Mouse (Mus musculus): Measurements from ENCODE around the gene Fcgbp.
"Not testable (repeated sequence)": the region's sequence is repeated elsewhere in the genome, so short reads cannot be mapped to it uniquely, and the experiment has no call there.

The Fcgbp gene

GRCm38 (mm10) chr7:28070531-28071298 is at the start of gene Fcgbp:
Fcgbp (plus strand) TSS chr7:28071236.
- no peak for DNase-seq (ENCODE audit: low spot score)

DNA sequence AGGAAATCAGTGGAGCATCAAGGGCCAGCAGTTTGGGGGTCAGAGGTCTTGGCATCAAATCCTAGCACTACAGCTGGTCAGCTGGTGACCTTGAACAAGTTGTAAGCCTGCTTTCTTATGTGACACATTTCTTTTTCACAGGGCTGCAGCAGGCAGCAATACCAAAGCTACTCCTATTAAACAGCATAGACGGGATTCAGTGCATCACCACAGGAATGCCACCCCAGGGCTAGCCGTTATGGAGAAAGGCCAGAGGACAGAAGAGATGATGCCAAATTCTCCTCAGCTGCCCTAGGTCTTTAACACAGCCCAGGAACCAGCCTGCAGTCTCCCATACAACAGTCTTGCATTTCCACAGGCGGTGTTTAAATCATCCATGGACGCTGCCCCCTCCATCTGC is 26.5 kb upstream of the Fcgbp start:
- no peak for DNase-seq (ENCODE audit: low spot score)

GRCm38 (mm10) chr7:28049476-28050409 is 21.3 kb upstream of the Fcgbp start, which contains the start of gene Psmc4:
Psmc4 (minus strand) TSS chr7:28050101.
- peak; percentile 97 for DNase-seq (ENCODE audit: low spot score)

- no peak for DNase-seq (ENCODE audit: low spot score)
Measured at GRCm38 (mm10) chr7:28050584-28050983, 20.5 kb upstream of the Fcgbp start.

DNA sequence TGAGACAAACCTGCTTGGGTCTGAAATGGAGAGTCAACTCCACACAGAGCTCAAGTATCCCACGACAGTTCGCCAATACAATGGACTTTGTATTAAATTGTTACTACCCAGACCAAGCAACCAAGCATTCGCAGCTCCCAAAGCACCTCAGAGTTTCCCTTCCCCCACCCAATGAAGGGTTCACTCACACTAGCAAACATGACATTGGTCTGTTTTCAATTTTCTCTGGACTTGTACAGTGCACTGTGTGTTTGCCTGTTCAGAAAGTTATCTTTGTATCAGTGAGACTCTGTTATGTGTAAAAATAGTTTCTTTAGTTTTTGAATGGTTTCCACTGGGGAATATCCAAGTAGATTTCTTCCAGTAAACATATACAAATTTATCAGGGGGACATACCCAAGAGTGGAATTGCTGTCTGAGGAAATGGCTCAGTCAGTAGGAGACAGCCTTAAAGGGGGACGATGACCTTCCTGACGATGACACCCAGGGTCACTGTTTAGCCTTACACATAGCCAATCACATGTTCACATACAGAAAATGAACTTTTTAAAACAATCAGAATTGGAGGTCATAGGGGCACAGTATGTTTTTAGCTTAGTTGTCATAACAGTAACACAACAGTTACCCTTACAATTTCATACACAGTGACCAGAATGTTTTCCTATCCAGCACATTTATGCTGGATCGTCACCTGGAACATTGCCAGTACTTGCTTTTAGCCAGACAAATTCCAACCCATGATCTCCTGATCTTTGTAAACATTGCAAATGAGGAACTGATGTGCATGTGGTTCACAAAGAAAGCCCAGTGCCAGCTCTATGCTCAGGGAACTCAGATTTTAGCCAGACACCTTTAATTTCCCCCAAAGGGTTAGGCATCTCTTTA is 17.7 kb upstream of the Fcgbp start:
- DNase-seq (ENCODE audit: low spot score) = peak; percentile 65

DNA sequence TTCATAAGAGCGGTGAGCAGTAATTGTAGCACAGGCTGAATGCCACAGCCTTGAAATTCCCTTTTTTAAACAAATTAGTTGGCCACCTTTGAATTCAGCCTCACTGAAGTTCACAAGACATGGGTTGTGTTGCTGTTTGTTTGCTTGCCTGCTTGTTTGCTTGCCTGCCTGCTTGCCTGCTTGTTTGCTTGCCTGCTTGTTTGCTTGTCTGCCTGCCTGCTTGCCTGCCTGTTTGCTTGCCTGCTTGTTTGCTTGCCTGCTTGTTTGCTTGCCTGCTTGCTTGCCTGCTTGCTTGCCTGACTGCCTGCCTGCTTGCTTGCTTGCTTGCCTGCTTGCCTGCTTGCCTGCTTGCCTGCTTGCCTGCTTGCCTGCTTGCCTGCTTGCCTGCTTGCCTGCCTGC is 11.1 kb upstream of the Fcgbp start:
- DNase-seq (ENCODE audit: low spot score) = no peak

- DNase-seq (ENCODE audit: low spot score) = no peak
Measured at GRCm38 (mm10) chr7:28068661-28069060, 2.4 kb upstream of the Fcgbp start.

DNA sequence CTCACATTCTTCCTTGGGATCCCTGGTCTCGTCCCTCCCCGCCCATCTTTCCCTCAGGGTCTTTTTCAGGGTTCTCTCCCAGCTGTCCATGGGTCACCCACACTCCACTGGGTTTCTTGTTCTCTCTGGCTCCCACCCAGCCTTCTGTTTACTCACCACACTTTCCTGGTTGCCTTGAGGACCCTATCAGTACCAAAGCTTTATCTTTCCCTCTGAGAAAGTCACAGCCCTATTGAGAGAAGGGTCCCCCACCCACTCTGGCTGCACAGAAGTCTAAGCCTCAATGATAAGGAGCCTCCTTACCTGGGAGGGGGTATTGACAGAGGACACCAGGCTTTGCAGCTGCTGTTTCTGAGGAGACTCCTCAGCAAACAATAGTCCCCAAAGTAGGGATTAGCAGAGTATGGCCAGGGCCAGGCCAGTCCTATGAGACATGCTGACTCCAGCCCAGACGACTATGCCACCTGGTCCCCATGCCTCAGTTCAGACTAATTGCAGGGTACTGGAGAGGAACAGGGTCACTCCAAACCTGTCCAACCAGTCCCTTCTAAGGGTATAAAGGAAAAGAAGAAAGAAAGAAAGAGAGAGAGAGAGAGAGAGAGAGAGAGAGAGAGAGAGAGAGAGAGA is 1.4 kb upstream of the Fcgbp start:
- no peak for DNase-seq (ENCODE audit: low spot score)

DNA sequence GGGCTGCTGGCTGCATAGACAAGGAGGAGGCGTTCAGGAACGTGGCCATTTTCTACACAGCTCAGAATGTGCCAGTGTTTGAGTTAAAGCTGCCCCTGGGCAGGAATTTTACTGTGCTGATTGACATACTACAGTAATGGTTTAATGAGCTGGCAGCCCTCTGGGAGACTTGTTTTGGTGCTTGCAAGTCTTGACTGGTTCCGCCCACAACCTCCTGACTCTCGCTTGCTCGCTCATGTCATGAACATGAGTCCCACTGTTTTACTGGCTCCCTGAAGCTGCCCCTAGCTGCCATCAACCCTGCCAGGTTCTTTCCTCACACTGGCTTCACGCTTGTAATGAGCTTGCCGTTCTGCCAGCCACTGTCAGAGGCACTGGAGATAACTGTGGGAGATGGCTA is 13.2 kb downstream of the Fcgbp start:
- DNase-seq (ENCODE audit: low spot score) = no peak

DNA sequence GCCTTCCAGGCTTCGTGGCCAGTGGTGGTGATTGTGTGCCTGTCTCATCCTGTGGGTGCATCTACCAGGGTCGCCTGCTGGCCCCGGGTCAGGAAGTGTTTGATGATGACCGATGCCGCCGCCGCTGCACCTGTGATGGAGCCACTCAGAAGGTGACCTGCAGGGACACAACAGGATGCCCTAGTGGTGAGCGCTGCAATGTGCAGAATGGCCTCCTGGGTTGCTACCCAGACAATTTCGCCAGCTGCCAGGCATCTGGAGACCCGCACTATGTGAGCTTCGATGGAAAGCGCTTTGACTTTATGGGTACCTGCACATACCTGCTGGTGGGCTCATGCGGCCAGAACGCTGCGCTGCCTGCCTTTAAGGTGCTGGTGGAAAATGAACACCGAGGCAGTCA is 15.2 kb downstream of the Fcgbp start:
- DNase-seq (ENCODE audit: low spot score) = no peak

DNA sequence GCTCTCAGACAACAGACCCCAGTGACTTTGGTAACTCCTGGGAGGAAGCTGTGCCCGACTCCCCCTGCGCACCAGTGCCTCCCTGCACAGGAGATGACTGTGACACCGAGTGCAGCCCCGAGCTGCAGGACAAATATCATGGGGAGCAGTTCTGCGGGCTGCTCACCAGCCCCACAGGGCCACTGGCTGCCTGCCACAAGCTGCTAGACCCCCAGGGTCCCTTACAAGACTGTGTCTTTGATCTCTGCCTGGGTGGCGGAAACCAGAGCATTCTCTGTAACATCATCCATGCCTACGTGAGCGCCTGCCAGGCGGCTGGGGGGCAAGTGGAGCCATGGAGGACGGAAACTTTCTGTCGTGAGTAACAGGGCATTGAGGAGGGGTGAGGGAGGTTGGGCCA is 22.5 kb downstream of the Fcgbp start:
- no peak for DNase-seq (ENCODE audit: low spot score)

DNA sequence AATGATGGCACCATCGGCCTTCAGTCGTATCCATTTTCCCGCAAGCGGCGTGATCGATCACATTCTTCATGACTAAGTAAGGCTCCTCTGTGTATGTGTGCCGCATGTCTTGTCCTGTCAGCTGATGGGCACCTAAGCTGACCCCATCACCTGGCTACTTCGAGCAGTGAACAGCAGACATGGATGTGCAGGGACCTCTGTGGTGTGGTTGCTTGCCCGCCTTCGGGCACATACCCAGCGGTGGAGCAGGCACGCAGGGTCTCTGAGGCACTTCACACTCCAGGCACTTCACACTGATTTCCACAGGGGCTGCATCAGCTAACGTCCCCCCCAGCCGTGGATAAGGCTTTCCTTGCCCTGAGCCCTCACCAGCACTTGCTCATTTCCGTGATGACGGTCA is 28.1 kb downstream of the Fcgbp start:
- no peak for DNase-seq (ENCODE audit: low spot score)

DNA sequence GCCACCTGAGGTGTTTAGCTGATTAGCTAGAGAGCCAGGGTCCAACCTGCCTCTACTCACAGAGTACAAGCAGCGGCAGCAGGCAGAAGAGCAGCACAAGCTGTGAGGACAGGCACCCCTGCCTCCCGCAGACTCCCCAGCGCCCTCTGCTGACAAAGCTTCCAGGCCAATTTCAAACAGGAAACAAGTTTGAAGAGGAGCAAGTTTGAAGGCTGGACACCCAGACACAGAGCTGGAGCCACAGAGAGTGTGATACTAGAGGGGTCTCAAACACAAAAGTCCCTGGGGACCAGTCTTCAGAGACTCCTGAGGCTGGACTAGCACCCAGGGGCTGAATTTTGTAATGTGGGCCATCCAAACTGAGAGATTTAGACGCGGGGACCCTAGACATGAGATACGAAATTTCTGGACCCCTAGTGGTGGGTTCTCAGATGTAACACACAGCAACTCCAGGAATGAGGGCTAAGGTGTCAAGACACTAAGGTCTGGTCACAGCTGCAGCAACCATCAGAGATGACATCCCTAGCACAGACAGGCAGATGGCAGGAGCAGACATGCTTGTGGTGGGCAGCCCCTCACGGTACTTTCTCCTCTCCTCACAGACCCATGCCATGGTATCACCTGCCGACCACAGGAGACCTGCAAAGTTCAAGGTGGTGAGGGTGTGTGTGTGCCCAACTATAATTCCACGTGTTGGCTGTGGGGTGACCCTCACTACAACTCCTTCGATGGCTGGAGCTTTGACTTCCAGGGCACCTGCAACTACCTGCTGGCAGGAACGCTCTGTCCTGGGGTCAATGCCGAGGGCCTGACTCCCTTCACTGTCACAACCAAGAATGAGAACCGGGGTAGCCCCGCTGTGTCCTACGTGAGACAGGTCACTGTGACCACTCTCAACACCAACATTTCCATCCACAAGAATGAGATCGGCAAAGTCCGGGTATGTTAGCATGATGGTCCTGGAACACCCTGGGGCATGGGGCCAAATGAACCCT is 29.9 kb downstream of the Fcgbp start:
- DNase-seq (ENCODE audit: low spot score) = peak; percentile 5

DNA sequence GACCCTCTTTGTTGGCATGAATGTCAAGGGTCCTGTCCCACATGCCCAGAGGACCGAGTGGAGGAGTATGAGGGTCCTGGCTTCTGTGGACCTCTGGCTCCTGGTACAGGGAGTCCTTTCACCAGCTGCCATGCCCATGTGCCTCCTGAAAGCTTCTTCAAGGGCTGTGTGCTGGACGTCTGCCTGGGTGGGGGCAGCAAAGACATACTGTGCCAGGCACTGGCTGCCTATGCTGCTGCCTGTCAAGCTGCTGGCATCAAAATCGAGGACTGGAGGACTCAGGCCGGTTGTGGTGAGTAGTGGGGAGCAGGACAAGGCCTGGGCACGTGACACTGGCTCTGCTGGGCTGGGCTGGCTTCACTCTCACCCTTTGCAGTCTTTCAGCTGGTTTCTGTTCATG is 31.9 kb downstream of the Fcgbp start:
- DNase-seq (ENCODE audit: low spot score) = not testable (repeated sequence)

DNA sequence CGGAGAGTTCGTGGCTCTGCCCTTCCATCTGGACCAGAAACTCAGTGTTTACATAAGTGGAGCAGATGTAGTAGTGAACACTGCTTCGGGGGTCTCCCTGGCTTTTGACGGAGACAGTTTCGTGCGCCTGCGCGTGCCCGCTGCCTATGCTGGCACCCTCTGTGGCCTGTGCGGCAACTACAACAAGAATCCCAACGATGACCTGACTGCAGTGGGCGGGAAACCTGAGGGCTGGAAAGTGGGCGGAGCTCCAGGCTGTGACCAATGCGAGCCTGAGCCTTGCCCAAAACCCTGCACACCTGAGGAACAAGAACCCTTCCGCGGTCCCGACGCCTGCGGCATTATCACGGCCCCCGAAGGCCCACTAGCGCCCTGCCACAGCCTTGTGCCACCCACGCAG is 33.6 kb downstream of the Fcgbp start:
- no peak for DNase-seq (ENCODE audit: low spot score)

DNA sequence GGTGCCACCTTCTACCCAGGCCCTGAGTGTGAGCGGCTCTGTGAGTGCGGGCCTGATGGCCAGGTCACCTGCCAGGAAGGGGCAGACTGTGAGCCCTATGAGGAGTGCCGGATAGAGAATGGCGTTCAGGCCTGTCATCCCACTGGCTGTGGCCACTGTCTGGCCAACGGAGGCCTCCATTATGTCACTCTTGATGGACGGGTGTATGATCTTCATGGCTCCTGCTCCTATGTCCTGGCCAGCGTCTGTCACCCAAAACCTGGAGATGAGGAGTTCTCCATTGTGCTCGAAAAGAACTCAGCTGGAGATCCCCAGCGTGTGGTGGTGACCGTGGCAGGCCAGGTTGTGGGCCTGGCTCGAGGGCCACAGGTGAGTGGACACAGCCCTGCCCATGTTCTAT is 35.2 kb downstream of the Fcgbp start:
- DNase-seq (ENCODE audit: low spot score) = no peak

DNA sequence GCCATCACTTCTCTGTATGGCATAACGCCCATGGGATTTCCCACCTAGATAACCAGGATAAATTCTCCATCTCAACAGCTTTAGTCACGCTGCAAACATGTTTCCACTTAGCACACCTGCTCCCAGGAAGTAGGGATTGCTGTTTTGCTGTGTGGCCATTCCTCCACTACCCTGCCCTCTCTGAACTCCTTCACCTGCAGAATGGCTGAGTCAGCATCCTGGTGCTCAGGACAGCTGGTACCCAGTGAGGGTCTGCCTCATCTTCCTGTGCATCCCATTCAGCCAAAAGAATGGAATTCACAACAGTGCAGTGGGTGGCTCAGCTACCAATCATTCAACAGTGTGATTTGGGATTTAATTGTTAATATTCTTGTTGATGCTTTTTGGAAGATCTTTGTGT is 43.6 kb downstream of the Fcgbp start:
- no peak for DNase-seq (ENCODE audit: low spot score)

DNA sequence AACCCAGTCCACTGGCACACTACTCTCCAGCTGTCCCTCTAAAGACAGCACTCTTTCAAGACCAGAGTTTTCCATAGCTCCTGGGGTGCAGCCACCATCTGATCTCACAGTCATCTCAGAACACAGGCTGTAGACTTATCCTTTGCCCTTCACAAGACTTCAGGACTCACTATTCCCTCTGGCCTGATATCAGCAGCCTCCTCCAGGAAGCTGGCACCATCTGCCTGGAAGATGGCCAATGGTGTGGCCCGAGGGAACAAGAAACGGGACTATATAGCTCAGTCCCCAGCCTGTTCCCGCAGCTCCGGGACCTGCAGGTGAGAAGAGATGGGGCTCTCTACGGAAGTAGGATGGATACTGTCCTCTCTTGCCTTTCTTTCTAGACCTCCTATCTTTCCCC is 58.1 kb downstream of the Fcgbp start, which contains the start of gene 9530053A07Rik:
9530053A07Rik (plus strand) TSS at position 301 of the 400 bp plus-strand sequence.
- DNase-seq (ENCODE audit: low spot score) = no peak

- DNase-seq (ENCODE audit: low spot score) = peak; percentile 54
Measured at GRCm38 (mm10) chr7:28137613-28138012, 66.6 kb downstream of the Fcgbp start.

DNA sequence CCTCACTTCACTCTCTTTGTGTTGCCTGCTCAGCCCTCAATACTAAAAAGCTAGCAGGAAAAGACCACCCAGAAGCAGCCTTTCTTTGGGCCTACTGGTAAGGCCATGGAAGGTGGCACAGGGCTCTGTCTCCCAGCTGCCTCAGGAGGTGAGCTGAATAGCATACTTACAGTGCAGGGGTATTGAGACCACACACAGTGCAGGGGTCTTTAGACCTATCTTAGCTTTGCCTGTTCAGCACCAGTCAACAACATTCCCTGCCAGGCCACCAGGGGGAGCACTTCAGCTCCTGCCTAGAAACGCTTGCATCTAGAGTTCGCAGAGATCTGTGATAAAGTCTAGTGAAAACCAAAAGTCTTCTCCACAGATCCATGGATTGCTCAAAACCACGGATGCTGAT is 77.2 kb downstream of the Fcgbp start:
- DNase-seq (ENCODE audit: low spot score) = peak; percentile 62

All from adipocyte (in vitro differentiated cells).